Mouse (Mus musculus): ENCODE measurements around the gene Man2b1. TPM values are rescaled to one million over a fixed set of nuclear protein-coding genes. Genes with fewer than 3 reads are reported as not detected.

The Man2b1 gene
- polyA plus RNA-seq (2012; ENCODE audit: insufficient read depth, insufficient read length, missing spikeins): 390 and 469 TPM in 2 replicates

- TF ChIP-seq POLR2A (IDR thresholded peaks at IDR 0.05; ENCODE audit: borderline replicate concordance, low read depth, low read length) (peak; percentile 99), CTCF (IDR thresholded peaks at IDR 0.05; ENCODE audit: low read depth, low read length) (no peak)
- Histone ChIP-seq H3K4me1 (ENCODE audit: control insufficient read depth, insufficient read depth, low read length) (peaks cover 22% of the 10 kb centered on the region), H3K27ac (ENCODE audit: insufficient read depth, low read depth, low read length) (peak within 1 kb of the TSS; percentile 74), H3K4me3 (ENCODE audit: insufficient read depth, low read length) (peak within 1 kb of the TSS; percentile 81)
Observed at GRCm38 (mm10) chr8:85083108-85083813, at the start of gene Man2b1. Gene Man2b1 (plus strand): TSS chr8:85083270.

- no peak for TF ChIP-seq POLR2A (IDR thresholded peaks at IDR 0.05; ENCODE audit: borderline replicate concordance, low read depth, low read length)
- no peak for TF ChIP-seq CTCF (IDR thresholded peaks at IDR 0.05; ENCODE audit: low read depth, low read length)
- no peak overlapping the region for H3K4me3 ChIP-seq (ENCODE audit: insufficient read depth, low read length)
- peaks cover 4% of the 10 kb centered on the region for H3K4me1 ChIP-seq (ENCODE audit: control insufficient read depth, insufficient read depth, low read length)
- no peak overlapping the region for H3K27ac ChIP-seq (ENCODE audit: insufficient read depth, low read depth, low read length)
Observed at GRCm38 (mm10) chr8:85033867-85034266, 49.2 kb upstream of the Man2b1 start.

GRCm38 (mm10) chr8:85034764-85035163, 48.3 kb upstream of the Man2b1 start:
- H3K27ac ChIP-seq (ENCODE audit: insufficient read depth, low read depth, low read length): peak overlapping the region; percentile 91
- TF ChIP-seq POLR2A (IDR thresholded peaks at IDR 0.05; ENCODE audit: borderline replicate concordance, low read depth, low read length) (no peak), CTCF (IDR thresholded peaks at IDR 0.05; ENCODE audit: low read depth, low read length) (no peak)
- H3K4me1 ChIP-seq (ENCODE audit: control insufficient read depth, insufficient read depth, low read length): peaks cover 4% of the 10 kb centered on the region; the same call in 1 of the 2 replicates
- H3K4me3 ChIP-seq (ENCODE audit: insufficient read depth, low read length): peak overlapping the region; percentile 81

- Histone ChIP-seq H3K4me1 (ENCODE audit: control insufficient read depth, insufficient read depth, low read length) (peaks cover 7% of the 10 kb centered on the region), H3K27ac (ENCODE audit: insufficient read depth, low read depth, low read length) (peak overlapping the region; percentile 91), H3K4me3 (ENCODE audit: insufficient read depth, low read length) (peak overlapping the region; percentile 81)
- TF ChIP-seq CTCF (IDR thresholded peaks at IDR 0.05; ENCODE audit: low read depth, low read length) (no peak), POLR2A (IDR thresholded peaks at IDR 0.05; ENCODE audit: borderline replicate concordance, low read depth, low read length) (no peak)
Observed at GRCm38 (mm10) chr8:85035165-85035727, 47.8 kb upstream of the Man2b1 start.

- Histone ChIP-seq H3K27ac (ENCODE audit: insufficient read depth, low read depth, low read length) (peak overlapping the region; percentile 91), H3K4me1 (ENCODE audit: control insufficient read depth, insufficient read depth, low read length) (peaks cover 11% of the 10 kb centered on the region), H3K4me3 (ENCODE audit: insufficient read depth, low read length) (peak overlapping the region; percentile 81)
- TF ChIP-seq CTCF (IDR thresholded peaks at IDR 0.05; ENCODE audit: low read depth, low read length) (no peak), POLR2A (IDR thresholded peaks at IDR 0.05; ENCODE audit: borderline replicate concordance, low read depth, low read length) (no peak)
Observed at GRCm38 (mm10) chr8:85035728-85036310, 47.3 kb upstream of the Man2b1 start.

- Histone ChIP-seq H3K4me1 (ENCODE audit: control insufficient read depth, insufficient read depth, low read length) (peaks cover 12% of the 10 kb centered on the region), H3K27ac (ENCODE audit: insufficient read depth, low read depth, low read length) (peak overlapping the region; percentile 91), H3K4me3 (ENCODE audit: insufficient read depth, low read length) (peak overlapping the region; percentile 81)
- no peak for TF ChIP-seq CTCF (IDR thresholded peaks at IDR 0.05; ENCODE audit: low read depth, low read length)
- TF ChIP-seq POLR2A (IDR thresholded peaks at IDR 0.05; ENCODE audit: borderline replicate concordance, low read depth, low read length): no peak
Observed at GRCm38 (mm10) chr8:85036381-85036717, 46.7 kb upstream of the Man2b1 start.

- Histone ChIP-seq H3K4me3 (ENCODE audit: insufficient read depth, low read length) (peak within 1 kb of the TSS; percentile 91), H3K27ac (ENCODE audit: insufficient read depth, low read depth, low read length) (peak within 1 kb of the TSS; percentile 96), H3K4me1 (ENCODE audit: control insufficient read depth, insufficient read depth, low read length) (peaks cover 12% of the 10 kb centered on the region)
- no peak for TF ChIP-seq CTCF (IDR thresholded peaks at IDR 0.05; ENCODE audit: low read depth, low read length)
- TF ChIP-seq POLR2A (IDR thresholded peaks at IDR 0.05; ENCODE audit: borderline replicate concordance, low read depth, low read length): no peak
Observed at GRCm38 (mm10) chr8:85036718-85037365, 46.2 kb upstream of the Man2b1 start, which contains the start of gene Tnpo2. Gene Tnpo2 (plus strand): TSS chr8:85036915.

GRCm38 (mm10) chr8:85037366-85037680, 45.7 kb upstream of the Man2b1 start:
- Histone ChIP-seq H3K4me3 (ENCODE audit: insufficient read depth, low read length) (peak overlapping the region; percentile 91), H3K4me1 (ENCODE audit: control insufficient read depth, insufficient read depth, low read length) (peaks cover 12% of the 10 kb centered on the region), H3K27ac (ENCODE audit: insufficient read depth, low read depth, low read length) (peak overlapping the region; percentile 96)
- TF ChIP-seq POLR2A (IDR thresholded peaks at IDR 0.05; ENCODE audit: borderline replicate concordance, low read depth, low read length): no peak
- TF ChIP-seq CTCF (IDR thresholded peaks at IDR 0.05; ENCODE audit: low read depth, low read length): no peak

GRCm38 (mm10) chr8:85037681-85038531, 45.2 kb upstream of the Man2b1 start:
- Histone ChIP-seq H3K4me1 (ENCODE audit: control insufficient read depth, insufficient read depth, low read length) (peaks cover 12% of the 10 kb centered on the region), H3K27ac (ENCODE audit: insufficient read depth, low read depth, low read length) (peak overlapping the region; percentile 96)

More at GRCm38 (mm10) chr8:85037681-85038531, 45.2 kb upstream of the Man2b1 start:
- H3K4me3 ChIP-seq (ENCODE audit: insufficient read depth, low read length): peak overlapping the region; percentile 91
- TF ChIP-seq POLR2A (IDR thresholded peaks at IDR 0.05; ENCODE audit: borderline replicate concordance, low read depth, low read length) (no peak; the same call in 1 of the 2 replicates), CTCF (IDR thresholded peaks at IDR 0.05; ENCODE audit: low read depth, low read length) (no peak)

Data from bone marrow macrophage, adult 2 months (primary cell).